Mouse (Mus musculus) heart, adult 2 months (tissue): ENCODE measurements around the gene Glrb.

Experiments used
- CTCF ChIP-seq: fragments of 200-600 bp; IDR thresholded peaks from 2 replicates; pipeline ENCODE4 v1.8.1; 2022; ENCODE audit warnings: antibody characterized with exemption, mild to moderate bottlenecking, moderate library complexity
- POLR2A ChIP-seq: fragments of 200-500 bp; IDR thresholded peaks from 2 replicates; pipeline ENCODE4 v1.6.1; 2011; ENCODE audit warnings: mild to moderate bottlenecking, low read depth, low read length, control low read depth; ENCODE audit not compliant: insufficient read depth

- no peak for TF ChIP-seq CTCF
- TF ChIP-seq POLR2A: no peak
Observed at GRCm38 (mm10) chr3:80959965-80960364, 46.5 kb upstream of the Glrb start.
